Mouse (Mus musculus) MEL (cell line): ENCODE results near the gene Zdhhc9. TPM values are rescaled to one million over a fixed set of nuclear protein-coding genes. Genes with fewer than 3 reads are reported as not detected.

ENCODE experiments used
- DNase-seq: peaks from one replicate; pipeline ENCODE4 v3.0.0; 2011; ENCODE audit warnings: low read depth, low spot score
- H3K27ac ChIP-seq: 2 replicates; pipeline ENCODE4 v1.5.1; 2012; ENCODE audit warnings: low read depth, mild to moderate bottlenecking, control low read depth, low read length, moderate library complexity; ENCODE audit not compliant: control insufficient read depth
- H3K27me3 ChIP-seq, 2 experiments: fragments of 150-350 bp in 1 of 2; sonication (generic) in 1 of 2; 2 replicates each; pipeline ENCODE4 v1.6.1; 2012; ENCODE audit warnings: low read length in 2 of 2, mild to moderate bottlenecking in 2 of 2, improper control_type of control experiment in 1 of 2, moderate library complexity in 1 of 2; ENCODE audit not compliant: insufficient read depth in 2 of 2, control insufficient read depth in 1 of 2
- H3K36me3 ChIP-seq, 2 experiments: 2 replicates each; pipeline ENCODE4 v1.6.1; 2012 to 2014; ENCODE audit warnings: low read length in 2 of 2, improper control_type of control experiment in 1 of 2, inconsistent platforms in 1 of 2, mild to moderate bottlenecking in 1 of 2; ENCODE audit not compliant: insufficient read depth in 2 of 2, control insufficient read depth in 1 of 2
- H3K4me1 ChIP-seq, 2 experiments: fragments of 150-350 bp in 1 of 2; sonication (generic) in 1 of 2; 2 replicates each; pipeline ENCODE4 v1.6.1; 2012; ENCODE audit warnings: low read length in 2 of 2, improper control_type of control experiment in 1 of 2, mild to moderate bottlenecking in 1 of 2; ENCODE audit not compliant: insufficient read depth in 2 of 2, control insufficient read depth in 1 of 2
- H3K4me3 ChIP-seq, 2 experiments: fragments of 150-350 bp in 1 of 2; sonication (generic) in 1 of 2; 2 replicates each; pipeline ENCODE4 v1.5.1; 2012; ENCODE audit warnings: low read depth in 2 of 2, low read length in 2 of 2, mild to moderate bottlenecking in 2 of 2, moderate library complexity in 2 of 2, control low read depth in 1 of 2, improper control_type of control experiment in 1 of 2; ENCODE audit not compliant: control insufficient read depth in 1 of 2, insufficient read depth in 1 of 2
- H3K79me2 ChIP-seq: 2 replicates; pipeline ENCODE4 v1.6.1; 2012; ENCODE audit warnings: mild to moderate bottlenecking, low read length, moderate library complexity; ENCODE audit not compliant: control insufficient read depth, poor library complexity, insufficient read depth
- H3K9ac ChIP-seq: 2 replicates; pipeline ENCODE4 v1.6.1; 2012; ENCODE audit warnings: low read depth, mild to moderate bottlenecking, control low read depth, low read length, moderate library complexity; ENCODE audit not compliant: control insufficient read depth, poor library complexity, severe bottlenecking
- H3K9me3 ChIP-seq: fragments of 150-350 bp; sonication (generic); replicated peaks from 2 replicates; pipeline ENCODE4 v1.6.1; 2012; ENCODE audit warnings: mild to moderate bottlenecking, low read length, improper control_type of control experiment, moderate library complexity; ENCODE audit not compliant: insufficient read depth
- BHLHE40 ChIP-seq: IDR thresholded peaks from 2 replicates; pipeline ENCODE4 v1.6.1; 2012; ENCODE audit warnings: low read depth, mild to moderate bottlenecking, inconsistent platforms, low read length, improper control_type of control experiment, borderline replicate concordance
- CHD1 ChIP-seq: IDR thresholded peaks from 2 replicates; pipeline ENCODE4 v1.6.1; 2012; ENCODE audit warnings: low read depth, mild to moderate bottlenecking, inconsistent platforms, low read length, improper control_type of control experiment
- CHD2 ChIP-seq: IDR thresholded peaks from 2 replicates; pipeline ENCODE4 v1.6.1; 2011; ENCODE audit warnings: low read length, improper control_type of control experiment
- CTCF ChIP-seq, 3 experiments: IDR thresholded peaks in 2 of 3; conservative IDR thresholded peaks in 1 of 3; 2 replicates each; pipeline ENCODE4 v1.5.1; 2011 to 2012; ENCODE audit warnings: low read length in 3 of 3, low read depth in 2 of 3, mild to moderate bottlenecking in 2 of 3, improper control_type of control experiment in 1 of 3, inconsistent platforms in 1 of 3, mixed read lengths in 1 of 3, moderate library complexity in 1 of 3; ENCODE audit not compliant: control insufficient read depth in 1 of 3, insufficient read depth in 1 of 3, poor library complexity in 1 of 3, severe bottlenecking in 1 of 3
- E2F4 ChIP-seq: IDR thresholded peaks from 2 replicates; pipeline ENCODE4 v1.6.1; 2011; ENCODE audit warnings: low read depth, low read length, improper control_type of control experiment, borderline replicate concordance
- ELF1 ChIP-seq: IDR thresholded peaks from 2 replicates; pipeline ENCODE4 v1.6.1; 2014; ENCODE audit warnings: low read depth, mild to moderate bottlenecking, inconsistent platforms, low read length, improper control_type of control experiment, moderate library complexity
- EP300 ChIP-seq, 2 experiments: IDR thresholded peaks; 2 replicates each; pipeline ENCODE4 v1.6.1; 2011; ENCODE audit warnings: improper control_type of control experiment in 2 of 2, low read length in 2 of 2, low read depth in 1 of 2, mild to moderate bottlenecking in 1 of 2
- ETS1 ChIP-seq: IDR thresholded peaks from 2 replicates; pipeline ENCODE4 v1.6.1; 2012; ENCODE audit warnings: low read depth, mild to moderate bottlenecking, inconsistent platforms, low read length, improper control_type of control experiment, moderate library complexity
- GABPA ChIP-seq: IDR thresholded peaks from 2 replicates; pipeline ENCODE4 v1.6.1; 2012; ENCODE audit warnings: low read depth, mild to moderate bottlenecking, inconsistent platforms, low read length, improper control_type of control experiment, moderate library complexity
- GATA1 ChIP-seq: IDR thresholded peaks from 2 replicates; pipeline ENCODE4 v1.6.1; 2011; ENCODE audit warnings: low read depth, low read length, improper control_type of control experiment
- HCFC1 ChIP-seq: IDR thresholded peaks from 2 replicates; pipeline ENCODE4 v1.6.1; 2012; ENCODE audit warnings: low read depth, mild to moderate bottlenecking, inconsistent platforms, low read length, improper control_type of control experiment, moderate library complexity
- JUND ChIP-seq: IDR thresholded peaks from 2 replicates; pipeline ENCODE4 v1.6.1; 2011; ENCODE audit warnings: low read depth, mild to moderate bottlenecking, improper control_type of control experiment, low read length
- KAT2A ChIP-seq: conservative IDR thresholded peaks from 2 replicates; pipeline ENCODE4 v1.6.1; 2012; ENCODE audit warnings: low read depth, low read length, improper control_type of control experiment, inconsistent platforms
- MAFK ChIP-seq: IDR thresholded peaks from 2 replicates; pipeline ENCODE4 v1.6.1; 2011; ENCODE audit warnings: low read depth, mild to moderate bottlenecking, low read length, improper control_type of control experiment, borderline replicate concordance
- MAX ChIP-seq: IDR thresholded peaks from 2 replicates; pipeline ENCODE4 v1.6.1; 2011; ENCODE audit warnings: low read length, improper control_type of control experiment
- MAZ ChIP-seq: IDR thresholded peaks from 2 replicates; pipeline ENCODE4 v1.6.1; 2012; ENCODE audit warnings: low read depth, mild to moderate bottlenecking, inconsistent platforms, low read length, improper control_type of control experiment
- MEF2A ChIP-seq: IDR thresholded peaks from 2 replicates; pipeline ENCODE4 v1.6.1; 2014; ENCODE audit warnings: low read depth, mild to moderate bottlenecking, inconsistent platforms, low read length, improper control_type of control experiment; ENCODE audit not compliant: poor library complexity, insufficient replicate concordance, severe bottlenecking; ENCODE audit errors: extremely low read depth
- MXI1 ChIP-seq: IDR thresholded peaks from 2 replicates; pipeline ENCODE4 v1.6.1; 2011; ENCODE audit warnings: mild to moderate bottlenecking, low read depth, low read length, improper control_type of control experiment
- MYC ChIP-seq: IDR thresholded peaks from 2 replicates; pipeline ENCODE4 v1.6.1; 2011; ENCODE audit warnings: low read depth, mild to moderate bottlenecking, low read length, improper control_type of control experiment, moderate library complexity
- NELFE ChIP-seq: IDR thresholded peaks from 2 replicates; pipeline ENCODE4 v1.6.1; 2011; ENCODE audit warnings: low read depth, low read length, improper control_type of control experiment
- NRF1 ChIP-seq: IDR thresholded peaks from 2 replicates; pipeline ENCODE4 v1.6.1; 2014; ENCODE audit warnings: low read depth, mild to moderate bottlenecking, inconsistent platforms, low read length, improper control_type of control experiment, moderate library complexity; ENCODE audit not compliant: poor library complexity, insufficient read depth, severe bottlenecking
- POLR2A ChIP-seq, 2 experiments: IDR thresholded peaks; 2 replicates each; pipeline ENCODE4 v1.6.1; 2011 to 2012; ENCODE audit warnings: low read length in 2 of 2, mild to moderate bottlenecking in 2 of 2, control low read depth in 1 of 2, improper control_type of control experiment in 1 of 2, low read depth in 1 of 2, moderate library complexity in 1 of 2; ENCODE audit not compliant: control insufficient read depth in 1 of 2, insufficient read depth in 1 of 2, poor library complexity in 1 of 2
- POLR2AphosphoS2 ChIP-seq: IDR thresholded peaks from 2 replicates; pipeline ENCODE4 v1.6.1; 2011; ENCODE audit warnings: low read length, improper control_type of control experiment
- POLR2AphosphoS5 ChIP-seq: IDR thresholded peaks from 2 replicates; pipeline ENCODE4 v1.6.1; 2012; ENCODE audit warnings: low read depth, borderline replicate concordance, mild to moderate bottlenecking, inconsistent platforms, low read length, moderate library complexity, mixed read lengths
- RCOR1 ChIP-seq: IDR thresholded peaks from 2 replicates; pipeline ENCODE4 v1.6.1; 2012; ENCODE audit warnings: low read depth, mild to moderate bottlenecking, inconsistent platforms, low read length, improper control_type of control experiment
- SIN3A ChIP-seq: IDR thresholded peaks from 2 replicates; pipeline ENCODE4 v1.6.1; 2012; ENCODE audit warnings: low read length, improper control_type of control experiment, inconsistent platforms
- SMC3 ChIP-seq: IDR thresholded peaks from 2 replicates; pipeline ENCODE4 v1.6.1; 2011; ENCODE audit warnings: low read depth, low read length, improper control_type of control experiment
- TAL1 ChIP-seq: IDR thresholded peaks from 2 replicates; pipeline ENCODE4 v1.6.1; 2012; ENCODE audit warnings: mild to moderate bottlenecking, inconsistent platforms, low read length, moderate library complexity, mixed read lengths
- TBP ChIP-seq: IDR thresholded peaks from 2 replicates; pipeline ENCODE4 v1.8.0; 2011; ENCODE audit warnings: low read depth, low read length, improper control_type of control experiment
- UBTF ChIP-seq: IDR thresholded peaks from 2 replicates; pipeline ENCODE4 v1.6.1; 2012; ENCODE audit warnings: low read depth, mild to moderate bottlenecking, inconsistent platforms, low read length, improper control_type of control experiment, moderate library complexity, borderline replicate concordance; ENCODE audit not compliant: insufficient read depth
- USF1 ChIP-seq: IDR thresholded peaks from 2 replicates; pipeline ENCODE4 v1.6.1; 2014; ENCODE audit warnings: low read depth, mild to moderate bottlenecking, inconsistent platforms, low read length, improper control_type of control experiment, moderate library complexity
- USF2 ChIP-seq, 2 experiments: IDR thresholded peaks; 2 replicates each; pipeline ENCODE4 v1.6.1; 2011 to 2012; ENCODE audit warnings: improper control_type of control experiment in 2 of 2, low read length in 2 of 2, borderline replicate concordance in 1 of 2, inconsistent platforms in 1 of 2, low read depth in 1 of 2, mild to moderate bottlenecking in 1 of 2; ENCODE audit not compliant: insufficient read depth in 1 of 2
- ZC3H11A ChIP-seq: IDR thresholded peaks from 2 replicates; pipeline ENCODE4 v1.6.1; 2012; ENCODE audit warnings: low read depth, mild to moderate bottlenecking, inconsistent platforms, low read length, improper control_type of control experiment
- ZKSCAN1 ChIP-seq: IDR thresholded peaks from 2 replicates; pipeline ENCODE4 v1.6.1; 2012; ENCODE audit warnings: low read depth, mild to moderate bottlenecking, inconsistent platforms, low read length, improper control_type of control experiment, moderate library complexity
- ZNF384 ChIP-seq: IDR thresholded peaks from 2 replicates; pipeline ENCODE4 v1.6.1; 2012; ENCODE audit warnings: low read depth, mild to moderate bottlenecking, inconsistent platforms, low read length, improper control_type of control experiment
- polyA plus RNA-seq, 2 experiments: library from polyadenylated mRNA; stranded (reverse) in 1 of 2; unstranded in 1 of 2; fragments of >175 nt in 1 of 2; fragments of >200 nt in 1 of 2; gene quantifications; 2 replicates each; pipeline versions ENCODE4 v1.2.1 to v1.2.4; 2012; ENCODE audit warnings: low replicate concordance in 2 of 2, low read depth in 1 of 2; ENCODE audit not compliant: insufficient read length in 2 of 2, insufficient read depth in 1 of 2, missing spikeins in 1 of 2
- total RNA-seq: library from RNA; depleted of rRNA; stranded (reverse); fragments of 300-350 nt; gene quantifications from 2 replicates; pipeline ENCODE4 v1.2.3, GENCODE M21; 2012

The Zdhhc9 gene
- total and polyA plus RNA-seq, 3 experiments, result 2.3 to 51.7 (median 8.3) TPM

- TF ChIP-seq MEF2A, result no peak
- TF ChIP-seq CHD1, result no peak
- no peak for TF ChIP-seq POLR2AphosphoS5
- TF ChIP-seq ETS1, result peak; percentile 54; the same call in 1 of the 2 replicates
Observed at GRCm38 (mm10) chrX:48208519-48209185, at the start of gene Zdhhc9 (continued).

GRCm38 (mm10) chrX:48257011-48257410, 48.3 kb upstream of the Zdhhc9 start:
- no peak for DNase-seq
- H3K27ac ChIP-seq, result peak overlapping the region; percentile 84
- peaks cover 8 to 11% of the 10 kb centered on the region in 2 experiments for H3K36me3 ChIP-seq
- peak overlapping the region; percentile 85 to 95 for H3K4me3 ChIP-seq
- H3K27me3 ChIP-seq, result no peaks in the 10 kb centered on the region
- H3K79me2 ChIP-seq, result peaks cover 17% of the 10 kb centered on the region
- no peaks in the 10 kb centered on the region for H3K4me1 ChIP-seq
- H3K9me3 ChIP-seq, result no peaks in the 10 kb centered on the region
- H3K9ac ChIP-seq, result peak overlapping the region; percentile 77
- TF ChIP-seq USF1 (peak; percentile 70; the same call in 1 of the 2 replicates), MEF2A (no peak), MAX (no peak), MAFK (no peak), TAL1 (no peak), E2F4 (no peak), JUND (no peak), USF2 (IDR thresholded peaks at IDR 0.05; ENCODE audit: borderline replicate concordance in 1 of 2, insufficient read depth in 1 of 2, low read depth in 1 of 2, low read length in 2 of 2) (no peak), ELF1 (no peak), EP300 (IDR thresholded peaks at IDR 0.05; ENCODE audit: low read depth in 1 of 2, low read length in 2 of 2) (no peak), NRF1 (no peak), GATA1 (no peak), CHD2 (no peak), MAZ (no peak), SMC3 (no peak), MYC (peak; percentile 61), POLR2A (IDR thresholded peaks at IDR 0.05; ENCODE audit: control insufficient read depth in 1 of 2, insufficient read depth in 1 of 2, low read depth in 1 of 2, low read length in 2 of 2, poor library complexity in 1 of 2) (no peak), NELFE (no peak), POLR2AphosphoS2 (no peak), ETS1 (no peak), CTCF (IDR thresholded peaks at IDR 0.05 in 2 of 3, conservative IDR thresholded peaks at IDR 0.05 in 1 of 3; ENCODE audit: control insufficient read depth in 1 of 3, insufficient read depth in 1 of 3, low read depth in 2 of 3, low read length in 3 of 3, poor library complexity in 1 of 3, severe bottlenecking in 1 of 3) (no peak), GABPA (no peak), MXI1 (peak; percentile 83), ZKSCAN1 (no peak), RCOR1 (no peak), HCFC1 (no peak), TBP (no peak), BHLHE40 (peak; percentile 64), SIN3A (peak; percentile 72), ZNF384 (no peak), KAT2A (no peak), ZC3H11A (no peak), UBTF (no peak)
